Mouse (Mus musculus): Measurements from ENCODE around the gene Tpbgl.

DNA sequence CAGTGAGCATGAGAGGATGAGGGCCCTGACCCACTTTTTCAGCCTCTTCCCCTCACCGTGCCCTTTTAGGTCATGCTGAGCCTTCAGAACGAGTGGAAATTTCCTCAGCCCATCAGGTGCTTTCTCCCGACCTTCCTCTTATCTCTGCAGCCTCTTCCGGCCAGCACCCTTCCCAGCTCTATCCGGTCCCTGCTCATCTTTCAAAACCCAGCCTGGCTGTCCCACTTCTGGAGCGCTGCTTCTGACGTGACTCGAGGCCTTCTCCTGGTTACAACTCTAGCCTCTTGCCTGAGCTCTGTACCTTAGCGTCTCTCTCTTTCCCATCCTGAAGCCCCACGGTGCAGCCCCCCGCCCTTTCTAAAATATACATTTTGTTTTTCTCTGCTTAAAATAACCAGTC is 27.3 kb upstream of the Tpbgl start:
- TF ChIP-seq GATA1 (IDR thresholded peaks at IDR 0.05; ENCODE audit: low read length) (no peak), TAL1 (IDR thresholded peaks at IDR 0.05; ENCODE audit: low read length) (no peak)
